Mouse (Mus musculus) brain, adult 2 months (tissue): ENCODE measurements at regions not wholly inside any gene's neighbourhood (a gene's known extent, or its start where the extent isn't known, plus 50 kb on each side); places are given as distances from the start of the nearest gene placed in this dataset.

Experiments used
- DNase-seq: peaks from one replicate; pipeline ENCODE4 v3.0.0; 2011; ENCODE audit warnings: low read depth, low spot score

DNA sequence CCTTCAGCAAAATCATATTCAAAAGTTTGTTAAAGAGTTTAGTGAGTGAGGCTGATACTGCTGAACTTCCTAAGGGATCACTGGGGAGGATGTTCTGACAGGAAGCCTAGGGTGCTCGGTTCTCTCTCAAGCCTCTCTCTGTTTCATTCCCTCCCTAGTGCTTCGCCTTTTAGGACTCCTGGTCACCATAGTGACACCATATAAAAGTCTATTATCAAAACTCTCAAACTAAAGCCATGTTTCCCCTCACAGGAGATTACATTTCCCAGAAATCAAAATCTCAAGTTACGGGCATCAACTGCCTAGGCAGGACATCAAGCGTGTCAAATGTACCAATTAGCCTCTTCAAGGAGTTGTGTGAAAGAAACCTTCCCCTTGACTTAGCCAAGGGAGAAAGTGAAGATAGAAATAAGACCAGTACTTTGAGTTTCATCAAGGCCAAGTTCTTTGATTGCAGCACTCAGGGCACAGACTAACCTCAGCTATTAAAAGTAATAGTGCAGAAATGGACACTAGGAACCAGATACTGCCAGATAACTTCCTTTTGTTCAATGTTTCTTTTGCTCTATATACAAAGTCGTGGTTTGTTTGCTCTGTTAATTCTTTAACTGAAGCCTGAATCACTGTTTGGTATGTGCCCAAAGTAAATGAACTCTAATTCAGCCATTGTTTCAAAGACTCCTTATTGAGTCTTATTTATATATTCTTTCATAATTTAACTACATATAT lies 752.6 kb downstream of the Jrkl start:
- DNase-seq: no peak

DNA sequence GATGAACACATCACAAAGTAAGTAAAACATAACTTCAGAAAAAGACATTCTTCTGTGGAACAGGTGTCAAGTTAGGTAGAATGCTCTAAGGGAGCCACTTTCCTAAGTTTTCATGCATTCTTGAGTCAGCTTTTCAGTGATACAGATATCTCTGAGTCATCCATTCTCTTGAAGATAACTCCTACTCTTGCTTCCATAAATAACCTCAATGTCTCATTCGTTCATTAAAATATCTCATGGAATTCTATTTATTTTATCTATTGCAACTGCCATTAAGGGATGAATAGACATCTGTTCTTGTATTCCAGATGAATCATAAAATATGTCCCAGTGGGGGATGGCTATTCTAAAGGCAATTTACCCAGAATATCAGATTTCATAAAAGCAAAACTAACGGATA lies 787.8 kb downstream of the Jrkl start:
- peak; percentile 52 for DNase-seq

DNA sequence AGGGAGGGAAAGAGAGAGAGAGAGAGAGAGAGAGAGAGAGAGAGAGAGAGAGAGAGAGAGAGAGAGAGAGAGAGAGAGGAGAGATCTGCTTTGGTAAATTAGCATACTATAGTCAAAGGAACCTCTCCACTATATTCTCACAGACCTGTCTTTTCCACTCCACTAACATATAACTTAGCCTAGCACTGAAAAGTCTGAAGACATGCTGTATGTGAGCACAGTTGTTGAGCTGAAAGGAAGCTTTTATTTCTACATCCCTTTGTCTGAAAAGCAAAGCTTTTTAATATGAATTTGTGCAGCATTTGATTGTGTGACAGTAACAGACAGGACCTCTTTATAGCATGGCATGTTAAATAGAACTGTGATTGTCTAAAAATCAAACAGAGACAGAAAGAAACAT lies 788.9 kb downstream of the Jrkl start:
- DNase-seq: no peak

DNA sequence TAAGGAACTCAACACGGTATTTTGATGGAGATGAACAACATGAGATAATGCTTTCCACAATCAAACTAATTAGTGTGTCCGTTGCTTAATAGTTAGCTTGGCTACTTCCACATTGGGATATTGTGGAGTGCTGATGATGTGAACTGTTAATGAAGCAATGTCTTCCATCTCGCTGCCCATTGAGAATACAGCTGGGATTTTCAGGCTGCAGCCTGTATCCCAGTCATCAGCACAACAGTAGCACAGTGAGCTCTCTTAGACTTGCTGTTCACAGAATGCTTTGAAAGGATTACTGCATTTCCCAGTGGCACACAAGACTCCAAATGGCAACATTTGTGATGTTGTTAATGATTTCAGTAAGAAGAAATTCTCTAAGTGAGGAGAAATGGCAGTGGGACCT lies 811.5 kb downstream of the Jrkl start:
- no peak for DNase-seq

DNA sequence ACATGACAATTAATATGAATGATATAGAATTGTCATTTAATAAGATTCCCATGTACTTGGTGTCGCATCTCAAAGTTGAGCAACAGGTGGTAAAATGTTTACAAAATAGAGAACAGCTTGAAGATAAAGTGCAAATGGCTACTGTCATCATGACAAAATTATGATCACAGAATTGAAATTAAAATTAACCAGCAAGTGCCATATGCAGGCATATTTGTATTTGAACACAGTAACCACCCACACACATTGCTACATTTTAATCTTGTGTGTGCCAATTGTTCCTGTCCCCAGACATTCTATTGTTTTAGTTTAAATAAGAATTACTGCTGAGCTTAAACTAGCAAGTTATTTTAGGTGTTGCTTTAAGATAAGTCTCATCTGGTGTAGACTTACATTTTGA lies 823.7 kb downstream of the Jrkl start:
- peak; percentile 7 for DNase-seq

DNA sequence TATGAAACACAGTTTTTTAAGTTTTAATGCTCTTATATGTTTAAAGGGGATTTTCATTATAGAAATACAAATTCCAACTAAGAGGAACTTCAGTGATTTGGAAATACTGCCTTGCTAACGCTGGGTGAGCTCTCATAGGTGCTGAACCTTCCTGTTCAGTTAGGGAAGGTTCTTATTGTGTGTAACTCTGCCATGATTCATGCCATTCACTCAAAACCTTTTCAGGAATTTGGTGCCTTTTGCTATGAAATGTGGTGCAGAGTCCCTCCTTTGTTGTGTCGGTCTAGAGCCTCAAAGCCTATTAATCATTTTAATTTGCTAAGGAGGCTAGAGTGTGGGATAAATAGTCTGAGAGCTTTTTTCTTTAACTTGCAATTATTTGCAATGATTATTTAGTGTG lies 837.1 kb downstream of the Jrkl start:
- DNase-seq: no peak

DNA sequence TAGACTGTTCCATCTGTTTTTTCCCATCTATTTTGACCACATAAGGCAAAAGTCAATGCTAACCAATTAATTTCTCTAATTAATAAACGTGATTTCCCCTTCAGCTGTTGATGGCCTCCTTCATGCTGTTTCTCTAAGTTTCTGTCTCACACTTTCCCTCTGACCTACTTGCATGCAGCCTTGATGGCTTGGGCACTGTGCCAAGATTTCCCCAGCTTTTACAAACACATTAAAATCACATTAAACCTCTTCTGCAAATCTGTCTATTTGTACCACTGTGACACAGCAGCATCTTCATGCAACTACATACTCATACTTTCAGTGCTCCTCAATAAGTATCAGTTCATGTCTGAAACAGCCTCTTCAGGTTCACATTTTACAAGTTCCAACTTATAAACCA lies 841.4 kb downstream of the Jrkl start:
- peak; percentile 33 for DNase-seq

DNA sequence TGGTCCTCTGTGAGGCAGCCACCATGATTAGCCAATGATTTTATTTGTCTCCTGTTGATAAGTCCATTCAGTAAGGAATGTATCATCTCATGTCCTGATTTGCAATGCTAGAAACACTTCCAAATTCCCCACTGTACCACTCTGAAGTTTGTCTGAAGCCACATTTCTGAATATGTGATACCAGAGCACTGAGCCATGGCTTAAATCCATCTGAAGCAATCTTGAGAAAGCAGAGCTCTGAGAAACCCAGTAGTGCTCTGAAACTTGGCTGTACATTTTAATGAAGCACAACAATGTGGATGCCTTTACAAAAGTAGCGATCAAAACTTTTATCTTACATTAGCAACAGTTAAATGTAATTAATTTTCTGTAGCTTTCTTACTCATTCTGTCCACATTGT lies 850.0 kb downstream of the Jrkl start:
- no peak for DNase-seq

DNA sequence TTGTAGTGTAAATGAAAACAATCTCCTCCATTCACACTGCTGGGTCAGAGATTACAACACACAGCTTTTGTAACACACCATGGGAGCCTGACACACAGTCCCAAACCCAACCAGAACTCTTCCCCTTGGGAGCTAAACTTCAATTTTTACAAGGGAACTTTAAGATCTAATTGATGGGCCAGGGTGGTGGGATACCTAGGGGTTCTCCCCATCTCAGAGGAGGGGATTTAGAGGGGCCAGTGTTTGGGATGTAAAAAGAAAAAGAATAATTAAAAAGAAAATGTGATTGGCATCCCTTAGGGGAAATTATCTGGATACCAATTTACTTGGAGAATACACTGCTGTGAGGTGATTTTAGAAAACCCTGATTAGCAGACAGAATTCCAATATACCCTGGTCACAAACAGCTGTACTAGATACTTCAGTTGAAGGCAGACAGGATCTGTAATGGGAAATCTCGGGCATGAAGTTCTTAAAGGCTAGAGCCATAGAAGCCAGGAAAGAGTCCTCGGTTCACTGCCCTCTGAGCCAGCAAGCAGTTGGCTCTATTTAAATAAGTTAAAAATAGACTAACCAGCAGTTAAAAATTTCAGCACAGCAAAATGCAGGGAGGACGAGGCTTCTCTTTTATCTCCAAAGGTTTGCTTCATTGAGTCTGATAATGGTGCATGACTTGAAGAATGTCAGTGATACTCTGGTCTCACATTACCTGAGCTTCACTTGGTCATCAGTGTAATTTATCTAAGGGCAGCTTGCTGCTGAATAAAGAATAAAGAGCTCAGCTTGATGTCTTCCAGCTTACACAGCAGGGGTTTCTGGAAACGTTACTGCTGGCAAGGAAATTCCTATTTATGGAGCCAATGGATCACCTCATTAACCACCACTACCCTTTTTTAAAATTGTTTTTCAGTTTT lies 864.6 kb downstream of the Jrkl start:
- peak; percentile 28 for DNase-seq

DNA sequence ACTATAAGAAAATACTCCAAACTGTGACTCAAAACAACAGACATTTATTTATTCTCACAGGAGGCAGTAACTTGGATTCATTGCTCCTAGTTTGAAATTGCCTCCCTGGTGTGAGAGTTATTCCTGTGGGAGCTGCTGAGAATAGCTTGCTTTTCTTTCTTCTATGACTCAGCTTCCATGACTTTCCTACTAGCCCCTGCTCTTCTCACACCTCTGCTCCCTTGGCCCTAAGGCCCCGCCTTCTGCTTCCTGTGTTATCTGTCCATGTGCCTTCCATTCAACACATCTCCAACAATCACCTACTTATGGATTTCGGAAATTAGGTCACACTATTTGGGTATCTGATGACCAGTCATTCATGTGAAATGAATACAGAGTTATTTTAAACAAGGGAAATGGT lies 865.6 kb downstream of the Jrkl start:
- DNase-seq: peak; percentile 39

DNA sequence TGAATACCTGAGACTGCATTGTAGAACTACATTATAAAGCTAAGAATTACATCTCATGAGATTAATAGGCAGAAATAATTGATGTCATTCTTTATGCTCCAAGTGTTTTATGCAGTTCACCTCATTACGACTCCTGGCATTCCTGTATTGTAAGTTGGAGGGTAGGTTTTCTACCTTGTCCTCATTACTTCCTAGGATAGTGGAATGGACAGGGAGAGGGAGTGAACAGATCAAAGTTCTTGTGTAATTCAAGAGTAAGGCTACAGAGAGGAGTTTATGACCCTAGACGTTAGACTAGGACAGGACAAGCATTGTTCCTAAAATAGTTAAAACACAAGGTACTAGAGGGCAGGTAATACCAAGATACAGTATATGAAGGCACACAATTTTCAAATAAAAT lies 901.3 kb downstream of the Jrkl start:
- DNase-seq: no peak

DNA sequence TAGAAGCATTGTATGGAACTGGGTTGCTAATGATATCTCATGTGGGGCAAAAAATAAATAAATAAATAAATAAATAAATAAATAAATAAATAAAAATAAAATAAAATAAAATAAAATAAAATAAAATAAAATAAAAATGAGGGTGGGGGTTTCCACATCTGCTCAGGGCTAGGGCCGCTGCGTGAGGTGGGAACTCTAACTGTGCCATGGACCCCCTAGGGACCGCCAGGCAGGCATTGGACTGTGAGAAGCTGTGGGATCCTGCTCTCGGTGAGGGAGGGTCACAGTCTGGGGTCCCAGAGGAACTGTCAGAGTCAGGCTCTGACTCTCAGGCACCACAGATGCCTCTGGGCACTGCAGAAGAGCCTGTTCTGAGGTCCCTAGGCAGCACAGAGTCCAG lies 904.2 kb downstream of the Jrkl start:
- DNase-seq: no peak

DNA sequence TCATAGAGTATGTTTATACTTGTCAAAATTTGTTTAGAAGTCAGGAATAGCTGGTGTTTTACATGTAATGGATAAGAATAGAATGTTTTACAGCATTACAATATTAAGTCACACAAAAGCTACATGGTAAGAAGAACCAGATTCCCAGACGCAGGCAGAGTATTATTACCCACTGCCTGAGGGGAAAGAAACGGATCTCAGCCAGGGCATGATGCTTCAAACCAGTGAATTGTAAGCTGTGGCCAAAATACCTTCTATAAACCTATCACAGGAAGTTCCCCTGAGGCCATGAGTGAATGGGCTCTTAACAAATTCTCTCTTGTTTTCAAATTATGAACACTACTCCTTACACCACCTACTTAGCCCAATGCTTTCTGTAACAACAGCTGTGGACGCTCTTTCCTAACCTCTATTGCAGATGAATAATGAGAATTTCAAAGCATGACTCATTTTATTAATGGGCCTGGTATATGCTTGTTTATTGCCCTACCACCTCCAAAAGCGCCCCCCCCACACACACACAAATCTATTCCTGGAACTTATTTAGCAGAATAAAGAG lies 932.0 kb downstream of the Jrkl start:
- peak; percentile 6 for DNase-seq

DNA sequence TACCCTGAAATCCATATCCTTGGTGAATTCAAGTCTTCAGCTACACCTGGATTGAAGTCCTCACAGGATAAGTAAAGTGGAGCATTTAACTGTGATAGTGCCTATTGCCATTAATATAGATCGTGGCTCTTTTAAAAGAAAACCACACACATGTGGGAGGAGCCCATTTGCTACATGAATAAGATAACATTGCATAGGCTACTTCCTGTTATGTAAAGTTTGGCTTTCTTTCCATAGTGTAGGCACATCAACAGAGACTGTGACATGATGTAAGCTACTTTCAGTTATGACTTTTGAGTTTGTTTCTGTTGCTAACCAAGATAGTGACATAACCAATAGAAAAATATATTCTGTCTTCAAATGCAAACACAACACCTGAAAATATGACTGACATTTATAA lies 932.6 kb downstream of the Jrkl start:
- DNase-seq: no peak
